Mouse (Mus musculus) hindbrain, embryonic 11.5 days (tissue): ENCODE results near the gene Anapc5. TPM values are rescaled to one million over a fixed set of nuclear protein-coding genes. Genes with fewer than 3 reads are reported as not detected.

Experiments
- ATAC-seq: fragments of 200-750 bp; cut with Nextera tagmentation; 2 replicates; pipeline ENCODE4 v1.8.0; 2017; ENCODE audit warnings: mild to moderate bottlenecking, moderate TSS enrichment, moderate library complexity; ENCODE audit not compliant: low FRiP score
- DNase-seq: peaks from one replicate; pipeline ENCODE4 v3.0.0-alpha.2; 2015; ENCODE audit warnings: low spot score
- H3K27ac ChIP-seq: fragments of 300-500 bp; sonication (generic); 2 replicates; pipeline ENCODE4 v1.5.1; 2014; ENCODE audit warnings: mild to moderate bottlenecking, low read depth, low read length
- H3K27me3 ChIP-seq: fragments of 300-500 bp; sonication (generic); 2 replicates; pipeline ENCODE4 v1.6.1; 2014; ENCODE audit warnings: mild to moderate bottlenecking, low read length, moderate library complexity, mixed read lengths; ENCODE audit not compliant: control insufficient read depth, insufficient read depth
- H3K36me3 ChIP-seq: fragments of 300-500 bp; sonication (generic); 2 replicates; pipeline ENCODE4 v1.6.1; 2014; ENCODE audit warnings: mild to moderate bottlenecking, low read length, moderate library complexity, mixed read lengths; ENCODE audit not compliant: control insufficient read depth, insufficient read depth
- H3K4me1 ChIP-seq: fragments of 300-500 bp; sonication (generic); replicated peaks from 2 replicates; pipeline ENCODE4 v1.6.1; 2014; ENCODE audit warnings: low read length, mixed read lengths; ENCODE audit not compliant: control insufficient read depth, insufficient read depth
- H3K4me2 ChIP-seq: fragments of 300-500 bp; sonication (generic); replicated peaks from 2 replicates; pipeline ENCODE4 v1.6.1; 2014; ENCODE audit warnings: mild to moderate bottlenecking, low read depth, low read length
- H3K4me3 ChIP-seq: fragments of 300-500 bp; sonication (generic); 2 replicates; pipeline ENCODE4 v1.5.1; 2014; ENCODE audit warnings: low read depth, low read length
- H3K9ac ChIP-seq: fragments of 300-500 bp; sonication (generic); 2 replicates; pipeline ENCODE4 v1.6.1; 2014; ENCODE audit warnings: low read depth, low read length
- H3K9me3 ChIP-seq: fragments of 300-500 bp; sonication (generic); 2 replicates; pipeline ENCODE4 v1.6.1; 2016; ENCODE audit warnings: low read length; ENCODE audit not compliant: control insufficient read depth
- WGBS: fragments of 180-500 bp; shearing (Covaris S2); extraction: QIAGEN DNeasy Blood & Tissue Kit; methylation state at CpG from one replicate; pipeline ENCODE4 v1.1.7; 2014; 5-methylcytosine and 5-hydroxymethylcytosine counted together
- polyA plus RNA-seq: library from polyadenylated mRNA; unstranded; fragments of >200 nt; fragmentation: Nextera tagmentation; extraction: Ambion mirVana; gene quantifications from 2 replicates; pipeline ENCODE4 v1.2.1, GENCODE M21; 2014

Anapc5 gene
- polyA plus RNA-seq, 1 experiment from 2014 or later, result 522 TPM

DNA sequence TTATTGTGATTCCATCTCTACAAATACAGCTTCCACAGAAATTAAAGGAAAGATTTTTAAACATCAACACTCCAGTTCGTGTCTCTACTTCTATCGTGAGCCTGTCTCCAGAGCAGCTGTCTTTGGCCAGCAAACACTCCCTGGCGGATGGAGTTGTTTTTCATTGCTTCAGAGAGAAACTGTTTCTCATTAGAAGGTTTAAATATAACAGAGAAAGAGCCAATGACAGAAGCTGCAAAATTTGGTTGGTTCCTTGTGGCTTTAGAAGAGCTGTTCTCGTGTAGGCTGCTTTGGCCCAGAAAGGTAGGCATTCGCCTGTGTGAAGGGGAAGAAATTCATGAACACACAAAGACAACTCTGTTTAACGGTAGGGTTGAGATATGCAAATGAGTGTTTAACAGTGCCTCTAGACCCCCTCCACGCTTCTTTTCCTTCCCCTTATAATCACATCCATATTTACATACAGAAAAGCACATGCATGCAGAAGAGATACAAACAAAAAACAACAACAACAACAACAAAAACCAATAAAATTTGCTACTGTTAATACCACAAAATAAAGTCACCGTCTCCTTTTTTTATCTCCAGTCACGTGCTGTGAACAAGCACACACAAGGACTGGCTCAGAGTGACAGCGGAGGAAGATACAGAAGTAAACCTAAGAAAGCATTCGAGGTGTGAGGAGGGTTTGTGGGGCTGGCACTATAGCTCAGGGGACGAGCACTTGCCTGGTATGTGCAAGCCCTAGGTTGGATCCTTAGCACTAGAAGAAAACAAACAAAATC, 34.9 kb downstream of the Anapc5 start:
- WGBS, result 78% methylated on average over 12 of the region's 12 CpGs
- no peaks in the 10 kb centered on the region for H3K9me3 ChIP-seq
- H3K4me1 ChIP-seq, result no peaks in the 10 kb centered on the region
- no peak overlapping the region for H3K9ac ChIP-seq
- peaks cover 11% of the 10 kb centered on the region; the same call in 1 of the 2 replicates for H3K36me3 ChIP-seq
- no peaks in the 10 kb centered on the region for H3K27me3 ChIP-seq
- no peak overlapping the region for H3K27ac ChIP-seq
- ATAC-seq (no peak), DNase-seq (no peak)
- H3K4me2 ChIP-seq, result no peak overlapping the region
- no peak overlapping the region for H3K4me3 ChIP-seq

DNA sequence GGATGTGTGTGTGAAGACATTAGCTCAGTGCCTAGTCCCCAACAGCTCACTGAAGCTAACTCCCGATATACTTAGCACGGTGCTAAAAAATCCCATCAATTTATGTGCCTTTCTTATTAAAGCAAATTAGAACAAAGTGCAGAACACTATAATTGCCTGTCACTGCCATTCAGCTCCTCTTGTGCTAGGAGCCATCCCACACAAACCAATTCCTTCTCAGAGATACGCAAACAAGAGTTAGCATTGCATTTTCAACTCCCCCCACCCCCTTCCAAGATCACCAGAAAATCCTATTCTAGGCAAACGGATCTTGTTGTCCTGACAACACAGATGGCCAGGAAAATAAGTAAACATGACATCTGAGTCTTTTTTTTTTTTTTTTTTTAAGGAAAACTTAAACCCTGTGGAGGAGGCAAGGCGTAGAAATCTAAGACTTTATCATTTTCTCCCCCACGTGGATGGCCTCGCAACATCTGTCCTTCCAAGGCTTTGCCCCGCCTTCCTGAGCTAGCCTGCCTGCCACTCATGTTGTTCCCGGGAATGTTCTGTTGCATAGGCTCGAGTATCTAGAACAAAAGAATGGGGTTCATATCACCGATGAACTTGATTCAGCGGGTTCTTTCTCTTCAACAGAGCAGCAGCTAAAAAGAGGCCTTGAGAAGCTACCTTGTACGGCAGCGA, 37.3 kb downstream of the Anapc5 start:
- WGBS, result 67% methylated on average over 14 of the region's 14 CpGs
- Histone ChIP-seq H3K4me1 (0 out of 2 replicates have a peak, but pooled peaks cover 3% of the 10 kb centered on the region), H3K36me3 (peaks cover 9% of the 10 kb centered on the region; the same call in 1 of the 2 replicates), H3K4me2 (no peak overlapping the region), H3K4me3 (no peak overlapping the region), H3K9me3 (no peaks in the 10 kb centered on the region), H3K27ac (no peak overlapping the region), H3K27me3 (no peaks in the 10 kb centered on the region), H3K9ac (no peak overlapping the region)
- no peak for ATAC-seq
- DNase-seq, result no peak

DNA sequence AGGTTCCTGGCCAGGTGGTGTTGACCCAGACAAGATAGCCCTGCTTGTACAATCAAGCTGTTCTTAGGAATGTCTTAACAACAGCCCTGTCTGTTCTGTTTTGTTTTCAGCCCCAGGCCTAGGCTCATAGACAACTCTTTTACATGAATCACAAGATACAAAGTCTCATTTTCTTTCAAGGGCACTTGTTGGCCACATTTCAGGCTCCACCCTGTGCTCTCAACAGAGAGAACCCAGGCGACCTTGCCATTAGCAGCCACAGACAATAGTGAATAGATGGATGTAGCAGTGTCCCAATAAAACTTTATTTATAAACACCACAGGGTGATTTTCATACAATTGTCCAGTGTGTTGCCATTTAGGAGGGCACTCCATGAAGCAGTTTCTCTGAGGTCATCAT, 39.1 kb downstream of the Anapc5 start:
- H3K9ac ChIP-seq, result no peak overlapping the region
- WGBS, result 76% methylated on average over 1 of the region's 1 CpGs
- H3K4me3 ChIP-seq, result no peak overlapping the region
- 0 out of 2 replicates have a peak, but pooled peaks cover 3% of the 10 kb centered on the region for H3K4me1 ChIP-seq
- H3K36me3 ChIP-seq, result no peaks in the 10 kb centered on the region
- ATAC-seq, result no peak
- no peak overlapping the region for H3K4me2 ChIP-seq
- H3K27me3 ChIP-seq, result no peaks in the 10 kb centered on the region; the same call in 1 of the 2 replicates
- no peak overlapping the region for H3K27ac ChIP-seq
- no peak for DNase-seq
- H3K9me3 ChIP-seq, result no peaks in the 10 kb centered on the region

DNA sequence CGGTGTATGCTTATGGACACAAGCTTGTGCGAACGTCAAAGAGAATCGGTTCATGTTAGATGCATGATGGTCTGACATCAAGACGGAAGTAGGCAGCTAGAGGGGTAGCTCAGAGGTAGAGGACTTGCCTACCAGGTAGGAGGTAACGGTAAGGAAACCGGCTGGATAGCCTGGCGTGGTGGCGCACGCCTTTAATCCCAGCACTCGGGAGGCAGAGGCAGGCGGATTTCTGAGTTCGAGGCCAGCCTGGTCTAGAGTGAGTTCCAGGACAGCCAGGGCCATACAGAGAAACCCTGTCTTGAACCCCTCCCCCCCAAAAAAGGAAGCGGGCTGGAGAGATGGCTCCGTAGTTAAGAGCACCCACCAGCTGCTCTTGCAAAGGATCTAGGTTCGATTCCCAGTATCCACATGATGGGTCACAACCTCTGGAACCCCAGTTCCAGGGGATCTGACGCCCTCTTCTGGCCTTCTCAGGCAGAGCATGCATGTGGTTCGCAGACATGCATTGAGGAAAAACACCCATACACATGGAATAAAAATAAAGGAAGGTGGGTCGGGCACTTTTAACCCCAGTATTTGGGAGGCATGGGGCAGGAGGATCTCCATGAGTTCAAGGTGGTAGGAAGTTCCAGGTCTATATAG, 40.2 kb downstream of the Anapc5 start:
- 0 out of 2 replicates have a peak, but pooled peaks cover 3% of the 10 kb centered on the region for H3K4me1 ChIP-seq
- H3K4me3 ChIP-seq, result no peak overlapping the region
- H3K4me2 ChIP-seq, result no peak overlapping the region
- no peak overlapping the region for H3K9ac ChIP-seq
- no peaks in the 10 kb centered on the region for H3K36me3 ChIP-seq
- H3K27me3 ChIP-seq, result no peaks in the 10 kb centered on the region; the same call in 1 of the 2 replicates
- no peak overlapping the region for H3K27ac ChIP-seq
- DNase-seq (no peak), ATAC-seq (no peak)
- no peaks in the 10 kb centered on the region for H3K9me3 ChIP-seq
- WGBS, result 90% methylated on average over 19 of the region's 19 CpGs

DNA sequence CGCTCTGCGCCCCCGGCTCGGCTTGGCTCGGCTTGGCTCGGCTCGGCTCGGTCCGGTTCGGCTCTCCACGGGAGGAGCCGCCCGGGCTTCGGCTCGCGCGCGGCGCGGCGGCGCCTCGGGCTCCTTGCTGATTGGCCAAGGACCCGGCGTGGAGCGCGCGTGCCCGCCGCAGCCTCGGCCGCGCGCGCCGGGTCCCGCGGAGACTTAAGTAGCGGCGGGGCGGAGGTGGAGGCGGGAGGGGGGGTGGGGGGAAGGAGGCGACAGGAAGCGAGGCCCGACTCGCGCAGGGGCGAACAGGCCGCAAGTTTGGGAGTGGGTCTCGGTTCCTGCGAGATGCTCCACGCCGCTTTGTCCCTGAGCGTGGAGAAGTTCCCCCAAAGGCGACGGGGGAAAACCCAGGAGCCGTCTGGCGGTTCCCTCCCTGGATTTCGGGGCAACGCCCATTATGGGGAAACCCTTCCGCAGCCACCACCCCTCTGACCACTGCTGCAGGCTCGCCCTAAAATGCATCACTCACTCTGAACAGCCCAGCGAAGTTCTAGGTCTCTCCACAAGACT, 41.8 kb downstream of the Anapc5 start, which contains the start of gene Camkk2:
Camkk2 (minus strand) TSS at position 133 of the 558 bp plus-strand sequence.
- H3K27me3 ChIP-seq, result no peaks in the 10 kb centered on the region; the same call in 1 of the 2 replicates
- no peaks in the 10 kb centered on the region for H3K9me3 ChIP-seq
- H3K9ac ChIP-seq, result peak within 1 kb of the TSS; percentile 85
- ATAC-seq, result peak; percentile 85
- DNase-seq, result peak; percentile 91
- H3K4me1 ChIP-seq, result 0 out of 2 replicates have a peak, but pooled peaks cover 3% of the 10 kb centered on the region
- H3K36me3 ChIP-seq, result no peaks in the 10 kb centered on the region
- WGBS, result 0% methylated on average over 40 of the region's 63 CpGs
- peak within 1 kb of the TSS; percentile 98 for H3K4me2 ChIP-seq
- peak within 1 kb of the TSS; percentile 30; the same call in 1 of the 2 replicates for H3K27ac ChIP-seq
- peak within 1 kb of the TSS; percentile 93 for H3K4me3 ChIP-seq

DNA sequence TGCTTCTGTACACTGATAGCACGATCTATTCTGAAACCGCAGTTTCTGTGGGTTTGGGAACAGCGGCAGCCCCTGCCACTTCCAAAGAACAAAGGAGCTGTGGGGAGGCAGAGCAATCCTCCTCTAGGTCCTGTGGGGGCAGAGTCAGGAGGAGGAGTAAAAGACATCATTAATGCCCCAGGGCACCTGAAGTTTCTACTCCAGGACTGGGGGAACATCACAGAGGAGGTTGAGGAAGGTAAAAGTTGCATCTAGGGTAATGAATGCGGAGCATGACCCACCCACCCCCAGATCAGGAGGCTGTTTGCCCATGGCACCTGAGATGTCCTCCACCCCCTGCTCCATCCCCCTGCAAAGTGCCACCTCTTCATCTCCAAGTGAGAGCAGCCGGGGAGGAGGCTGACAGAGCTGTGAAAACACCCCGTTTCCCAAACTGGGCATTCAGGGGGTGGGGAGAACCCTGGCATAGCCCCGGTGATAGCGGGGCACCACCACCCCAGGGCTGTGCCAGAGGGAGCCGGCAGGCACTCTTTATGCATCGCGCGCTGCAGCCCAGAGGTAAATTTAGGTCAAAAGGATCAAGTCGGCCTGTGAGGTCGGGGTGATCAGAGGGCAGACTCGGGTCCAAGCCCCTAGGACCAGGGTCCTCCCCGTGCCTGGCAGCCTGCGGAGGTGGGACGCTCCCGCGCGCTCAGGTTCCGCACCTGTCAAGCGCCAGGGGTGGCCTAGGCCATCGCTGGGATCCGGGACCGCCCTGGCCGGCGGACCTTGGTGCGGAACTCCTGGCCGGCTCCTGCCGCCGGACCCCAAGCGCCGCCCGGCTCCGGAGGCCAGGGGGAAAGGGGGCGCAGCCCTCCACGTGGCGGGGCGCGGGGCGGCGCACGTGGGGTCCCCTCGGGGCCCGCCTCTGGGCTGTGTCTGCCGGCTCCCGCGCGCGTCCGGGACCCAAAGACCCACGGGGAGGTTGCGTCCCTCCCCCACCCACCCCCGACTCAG, 42.6 kb downstream of the Anapc5 start:
- DNase-seq, result peak; percentile 25
- Histone ChIP-seq H3K9me3 (no peaks in the 10 kb centered on the region), H3K36me3 (no peaks in the 10 kb centered on the region), H3K4me1 (0 out of 2 replicates have a peak, but pooled peaks cover 3% of the 10 kb centered on the region), H3K27ac (0 out of 2 replicates have a peak overlapping the region, but pooled peaks have one; percentile 30), H3K4me2 (peak overlapping the region; percentile 98), H3K27me3 (no peaks in the 10 kb centered on the region; the same call in 1 of the 2 replicates), H3K9ac (peak overlapping the region; percentile 85), H3K4me3 (peak overlapping the region; percentile 93)
- ATAC-seq, result peak; percentile 66
- 2% methylated on average over 43 of the region's 55 CpGs for WGBS

DNA sequence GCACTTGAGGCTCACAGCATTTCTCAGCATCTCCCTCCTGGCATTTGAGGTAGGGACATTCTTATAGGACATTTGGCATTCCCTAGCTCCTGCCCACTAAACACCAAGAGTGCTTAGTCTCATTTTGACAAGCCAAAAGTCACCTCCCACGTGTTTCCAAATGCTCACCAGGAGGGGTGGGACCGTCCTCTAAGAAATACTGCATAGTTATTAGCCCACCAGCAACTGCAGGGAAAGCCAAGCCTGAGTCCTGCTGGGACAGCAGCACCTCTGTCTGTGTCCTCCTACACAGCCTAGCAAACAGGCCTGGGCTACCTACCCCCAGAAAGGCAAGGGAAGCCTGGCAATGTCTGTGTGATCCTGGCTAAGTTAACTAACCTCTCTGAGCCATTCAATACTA, 43.8 kb downstream of the Anapc5 start:
- Histone ChIP-seq H3K4me3 (no peak overlapping the region), H3K27me3 (no peaks in the 10 kb centered on the region; the same call in 1 of the 2 replicates), H3K4me2 (no peak overlapping the region), H3K9me3 (no peaks in the 10 kb centered on the region), H3K27ac (no peak overlapping the region), H3K36me3 (no peaks in the 10 kb centered on the region), H3K4me1 (0 out of 2 replicates have a peak, but pooled peaks cover 3% of the 10 kb centered on the region), H3K9ac (no peak overlapping the region)
- ATAC-seq, result no peak
- no peak for DNase-seq
- 59% methylated on average over 2 of the region's 2 CpGs for WGBS
